Mouse (Mus musculus): ENCODE results near the gene Ube2q2.
"Not testable (repeated sequence)": the region's sequence is repeated elsewhere in the genome, so short reads cannot be mapped to it uniquely, and the experiment has no call there.

The Ube2q2 gene

DNA sequence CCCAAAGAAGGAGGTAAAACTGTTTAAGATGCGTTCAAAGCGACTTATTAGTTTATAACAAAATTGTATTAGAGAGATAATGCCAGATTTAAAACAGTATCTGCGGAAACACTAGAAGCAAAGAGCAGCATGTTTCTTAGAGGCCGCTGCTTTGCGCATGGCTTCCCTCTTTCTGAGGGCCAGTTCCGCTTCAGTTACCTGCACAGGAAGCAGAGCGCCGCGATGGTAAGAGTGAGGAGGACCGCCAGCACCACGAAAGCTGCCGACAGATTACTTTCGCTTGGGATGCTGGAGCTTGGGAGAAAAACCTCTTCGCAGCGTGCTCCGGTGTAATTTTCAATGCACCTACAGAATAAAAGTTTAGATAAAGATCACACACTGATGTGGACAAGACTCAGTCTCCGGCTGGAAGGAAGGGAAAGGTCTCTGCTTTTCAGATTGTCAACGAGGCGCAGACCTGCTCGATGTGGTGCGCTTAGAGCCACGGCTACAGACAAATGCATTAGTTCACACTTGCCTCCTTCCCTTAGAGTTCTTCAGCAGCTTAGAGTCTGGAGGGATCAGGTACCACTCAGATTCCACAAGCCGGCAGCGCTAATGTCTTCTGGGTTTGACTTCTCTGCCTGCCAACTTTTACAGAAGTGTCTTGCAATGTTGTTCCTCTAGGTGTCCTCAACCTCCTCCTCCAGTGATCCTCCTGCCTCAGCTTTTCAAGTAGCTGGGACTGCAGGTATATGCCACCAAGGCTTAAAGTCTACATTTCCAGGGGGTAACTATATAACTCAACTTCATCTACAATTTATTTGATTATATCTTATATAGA is 93.4 kb downstream of the Ube2q2 start:
- no peak for DNase-seq (ENCODE audit: low spot score)

DNA sequence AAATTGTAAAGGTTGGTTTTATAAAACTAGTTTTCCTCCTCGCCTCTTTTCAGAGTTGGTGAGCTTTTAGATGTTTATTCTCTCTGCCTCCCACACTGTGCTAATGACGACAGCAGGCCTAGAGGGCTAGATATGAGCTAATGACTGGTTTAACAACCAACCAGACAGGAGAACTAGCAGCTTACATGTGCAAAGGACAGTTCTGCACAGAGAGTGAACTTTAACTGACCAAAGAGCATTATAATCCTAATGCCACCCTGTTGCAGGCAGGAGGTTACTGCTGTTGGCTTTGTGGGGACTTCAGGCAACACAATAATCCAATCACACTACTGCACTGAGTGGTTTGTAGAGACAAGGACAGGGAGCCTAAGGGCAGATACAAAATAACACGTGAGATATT is 94.6 kb downstream of the Ube2q2 start:
- no peak for DNase-seq (ENCODE audit: low spot score)

DNA sequence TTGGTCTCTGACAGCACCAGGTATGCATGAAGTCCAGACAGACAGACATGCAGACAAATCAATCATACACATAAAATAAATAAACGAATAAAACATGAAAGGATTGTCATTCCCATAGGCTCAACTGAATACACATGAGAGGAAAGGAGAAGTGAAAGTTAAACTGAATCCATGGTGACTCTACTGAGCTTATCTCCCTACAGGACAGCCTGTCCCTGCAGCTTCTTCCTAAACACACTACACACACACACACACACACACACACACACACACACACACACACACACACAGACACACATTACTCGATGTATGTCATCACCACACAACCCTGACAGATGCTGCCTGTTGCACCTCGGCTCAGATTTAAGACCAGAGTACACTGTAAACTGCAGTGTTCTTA is 95.4 kb downstream of the Ube2q2 start:
- no peak for DNase-seq (ENCODE audit: low spot score)

DNA sequence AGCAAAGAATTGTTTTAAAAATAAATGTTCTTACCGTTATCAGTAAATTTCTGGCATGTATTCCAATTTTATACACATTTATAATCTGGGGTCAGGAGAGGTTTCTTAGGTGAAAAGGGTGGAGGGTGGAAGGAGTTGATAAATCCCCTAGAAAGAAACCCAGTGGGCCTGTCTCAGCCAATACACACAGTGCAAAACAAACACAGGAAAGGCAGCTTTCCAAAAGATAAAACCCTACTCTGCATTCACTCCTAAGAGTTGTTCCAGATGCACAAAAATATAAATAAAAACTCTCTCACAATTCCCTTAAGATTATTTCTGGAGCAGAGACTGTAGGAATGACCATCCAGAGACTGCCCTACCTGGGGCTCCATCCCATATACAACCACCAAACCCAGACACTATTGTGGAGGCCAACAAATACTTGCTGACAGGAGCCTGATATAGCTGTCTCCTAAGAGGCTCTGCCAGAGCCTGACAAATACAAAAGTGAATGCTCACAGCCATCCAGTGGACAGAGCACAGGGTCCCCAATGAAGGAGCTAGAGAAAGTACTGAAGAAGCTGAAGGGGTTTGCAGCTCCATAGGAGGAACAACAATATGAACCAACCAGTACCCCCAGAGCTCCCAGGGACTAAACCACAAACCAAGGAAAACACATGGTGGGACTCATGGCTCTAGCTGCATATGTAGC is 96.5 kb downstream of the Ube2q2 start:
- DNase-seq (ENCODE audit: low spot score), result not testable (repeated sequence)

DNA sequence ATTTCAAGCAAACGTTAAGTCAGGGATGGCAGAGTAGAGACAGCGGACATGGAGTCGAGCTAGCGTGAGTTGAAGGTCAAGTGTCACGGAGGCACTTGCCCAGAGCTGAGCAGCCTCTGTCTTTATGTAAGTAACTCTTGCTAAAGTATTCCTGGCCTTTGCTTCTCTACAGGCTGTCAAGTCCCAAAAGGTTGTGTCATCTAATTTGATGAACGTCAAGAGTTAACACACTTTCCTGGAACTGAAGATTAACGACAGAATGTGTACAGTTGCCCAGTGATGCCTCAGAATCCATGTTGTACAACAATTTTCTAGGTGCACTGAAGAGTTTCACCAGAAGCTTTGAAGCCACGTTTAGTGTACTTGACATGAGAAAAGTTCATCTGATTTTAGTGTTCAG is 97.8 kb downstream of the Ube2q2 start:
- DNase-seq (ENCODE audit: low spot score), result no peak

DNA sequence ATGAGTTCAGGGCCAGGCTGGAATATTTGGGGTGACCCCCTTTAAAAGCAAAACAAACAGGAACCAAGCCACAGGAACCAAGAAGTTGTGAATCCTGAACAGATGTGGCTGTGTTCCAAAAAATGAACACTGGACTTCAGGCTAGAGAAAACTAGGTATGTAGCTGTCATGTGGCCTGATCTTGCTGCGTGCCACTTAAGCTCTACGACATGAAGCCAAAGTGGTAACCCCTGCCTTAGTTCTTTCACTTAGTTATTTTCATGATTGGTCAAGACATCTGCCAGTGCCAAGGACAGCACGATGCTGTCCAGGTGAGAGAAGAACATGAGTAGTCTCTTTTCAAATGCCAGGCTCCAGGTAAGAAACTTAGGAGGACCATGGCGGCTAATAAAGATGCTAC is 98.3 kb downstream of the Ube2q2 start:
- DNase-seq (ENCODE audit: low spot score), result no peak

DNA sequence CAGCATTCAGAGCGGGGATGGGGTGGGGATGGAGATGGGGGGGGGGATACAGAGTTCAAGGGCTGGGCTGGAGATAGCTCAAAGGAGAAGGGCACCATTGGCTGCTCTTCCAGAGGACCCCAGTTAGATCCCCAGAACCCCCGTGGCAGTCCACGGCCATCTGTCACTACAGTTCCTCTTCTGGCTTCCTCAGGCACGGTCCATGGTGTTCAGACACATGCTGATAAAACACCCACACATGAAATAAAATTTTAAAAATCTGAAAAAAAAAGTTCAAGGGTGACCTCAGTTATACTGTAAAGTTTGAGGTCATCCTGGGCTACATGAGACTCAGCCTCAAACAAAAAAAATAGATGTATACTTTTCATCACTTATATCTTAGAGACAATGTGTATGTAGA is 99.8 kb downstream of the Ube2q2 start:
- DNase-seq (ENCODE audit: low spot score), result no peak

DNA sequence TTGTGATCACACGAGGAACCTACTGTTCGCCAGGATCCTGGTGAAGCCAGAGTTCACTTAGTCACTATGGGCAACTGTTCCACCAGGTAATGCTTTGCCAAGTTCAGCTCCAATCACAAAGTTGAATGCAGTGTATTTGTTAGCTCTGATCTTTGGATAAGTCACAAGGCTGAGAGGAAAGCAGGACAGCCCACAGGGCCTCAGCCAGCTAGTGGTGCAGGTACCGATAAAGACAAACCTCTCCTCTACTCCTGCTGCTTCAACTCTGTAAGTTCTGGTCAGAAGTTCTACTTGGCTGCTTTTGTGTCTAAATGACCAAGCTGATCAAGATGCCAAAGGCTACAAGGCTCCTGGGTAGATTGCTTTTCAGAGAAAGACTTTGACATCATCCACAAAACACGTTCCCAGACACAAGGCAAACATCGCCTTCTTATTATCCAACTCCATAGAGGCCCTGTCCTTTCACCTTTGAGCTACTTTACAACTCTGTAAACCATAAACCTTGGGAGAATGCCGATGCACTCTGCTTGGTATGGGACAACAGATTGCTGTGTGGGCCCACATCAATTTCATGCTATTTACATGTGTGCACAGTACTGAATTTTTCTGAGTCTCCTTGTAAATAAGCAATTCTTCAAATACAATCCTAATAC is 102.1 kb downstream of the Ube2q2 start:
- DNase-seq (ENCODE audit: low spot score), result no peak

DNA sequence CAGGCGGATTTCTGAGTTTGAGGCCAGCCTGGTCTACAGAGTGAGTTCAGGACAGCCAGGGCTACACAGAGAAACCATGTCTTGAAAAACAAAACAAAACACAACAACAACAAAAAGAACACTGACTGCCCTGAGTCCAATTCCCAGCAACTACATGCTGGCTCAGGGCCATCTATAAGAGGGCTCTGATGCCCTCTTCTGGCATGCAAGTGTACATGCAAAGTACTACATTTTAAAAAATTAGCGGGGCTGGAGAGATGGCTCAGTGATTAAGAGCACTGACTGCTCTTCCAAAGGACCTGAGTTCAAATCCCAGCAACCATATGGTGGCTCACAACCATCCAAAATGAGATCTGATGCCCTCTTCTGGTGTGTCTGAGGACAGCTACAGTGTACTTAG is 103.4 kb downstream of the Ube2q2 start:
- DNase-seq (ENCODE audit: low spot score), result not testable (repeated sequence)

DNA sequence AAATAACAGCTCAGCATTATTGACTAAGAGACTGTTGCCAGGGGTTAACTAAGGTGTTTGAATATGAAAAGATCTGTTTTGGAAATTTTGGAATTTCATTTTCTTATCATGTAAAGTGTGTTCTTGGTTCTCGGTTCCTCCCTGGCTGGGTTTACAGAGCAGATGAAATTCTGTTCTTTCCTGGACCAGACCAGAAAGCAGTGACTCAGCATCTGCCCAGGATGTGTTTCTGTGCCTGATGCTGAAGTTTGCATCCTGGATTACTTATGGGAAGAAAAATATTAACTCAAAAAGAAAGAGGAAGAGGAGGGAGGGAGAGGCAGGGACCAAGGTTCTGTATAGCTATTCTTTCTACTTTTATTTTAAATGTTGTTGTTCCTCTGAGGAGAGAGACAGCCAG is 105.2 kb downstream of the Ube2q2 start:
- no peak for DNase-seq (ENCODE audit: low spot score)

DNA sequence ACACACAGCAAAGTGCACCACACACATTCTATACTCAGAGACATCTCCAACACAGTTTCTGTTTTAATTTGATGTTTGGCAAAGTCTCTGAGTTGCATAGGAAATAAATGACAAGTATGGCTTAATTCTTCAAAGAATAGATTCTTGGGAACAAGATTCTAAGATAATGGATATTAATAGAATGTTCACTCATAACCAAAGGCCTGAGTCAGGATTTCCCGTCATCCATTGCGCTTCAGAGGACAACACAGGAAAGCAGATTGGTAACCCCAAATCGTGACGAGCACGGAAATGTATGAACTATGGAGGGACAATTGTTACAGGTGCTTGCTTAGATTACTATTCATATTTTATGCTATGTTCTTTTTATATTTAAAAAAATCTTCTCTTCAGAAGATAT is 106.4 kb downstream of the Ube2q2 start:
- DNase-seq (ENCODE audit: low spot score), result no peak

DNA sequence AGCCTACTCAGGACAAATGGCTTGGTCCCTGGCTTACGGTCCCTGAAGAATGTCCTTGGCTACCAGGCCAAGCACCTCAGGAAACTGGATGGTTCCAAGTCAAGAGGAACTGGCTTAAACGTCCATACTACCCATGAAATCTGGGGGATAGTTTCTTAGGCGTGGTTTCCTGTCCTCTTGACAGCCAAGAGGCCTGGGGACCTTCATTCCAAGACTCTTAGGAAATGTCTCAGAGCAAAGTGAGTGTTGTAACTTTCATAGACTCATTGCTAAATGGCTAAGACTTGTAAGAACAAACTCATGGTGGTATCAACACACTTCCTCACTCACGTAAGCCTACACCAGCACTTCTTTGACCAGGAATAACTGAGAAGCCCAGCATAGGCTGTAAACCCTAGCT is 107.0 kb downstream of the Ube2q2 start:
- DNase-seq (ENCODE audit: low spot score), result no peak

DNA sequence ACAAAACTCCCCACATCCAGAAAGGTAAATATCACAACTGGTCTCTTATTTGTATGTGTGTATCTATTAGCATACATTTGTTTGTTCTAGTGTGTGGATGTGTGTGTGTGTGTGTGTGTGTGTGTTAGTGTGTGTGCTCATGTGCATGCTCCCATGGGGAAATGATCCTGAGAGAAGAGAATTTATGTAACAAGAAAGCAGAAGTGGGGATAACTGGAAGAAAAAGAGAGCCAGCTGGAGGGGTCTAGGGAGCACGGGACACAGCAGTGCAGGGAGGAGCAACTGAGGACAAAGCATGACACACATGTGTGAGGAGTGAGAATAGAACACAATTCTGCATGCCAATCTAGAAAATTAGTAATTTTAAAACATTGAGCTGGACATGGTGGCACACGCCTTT is 108.5 kb downstream of the Ube2q2 start:
- no peak for DNase-seq (ENCODE audit: low spot score)

Data from left cerebral cortex, adult 11 months (tissue).